Mouse (Mus musculus) thymus, adult 2 months (tissue): ENCODE measurements around the gene Lamtor2.

Experiments
- CTCF ChIP-seq: fragments of 200-500 bp; IDR thresholded peaks from 2 replicates; pipeline ENCODE4 v1.5.1; 2012; ENCODE audit warnings: mild to moderate bottlenecking, control low read depth, low read length, moderate library complexity, borderline replicate concordance; ENCODE audit not compliant: control insufficient read depth, poor library complexity, insufficient read depth; ENCODE audit errors: extremely low read depth
- POLR2A ChIP-seq: fragments of 200-500 bp; IDR thresholded peaks from 2 replicates; pipeline ENCODE4 v1.6.1; 2012; ENCODE audit warnings: mild to moderate bottlenecking, low read length, control low read depth, moderate library complexity; ENCODE audit not compliant: control insufficient read depth, poor library complexity, insufficient read depth; ENCODE audit errors: extremely low read depth

- no peak for TF ChIP-seq CTCF
- TF ChIP-seq POLR2A, result no peak
Measured at GRCm38 (mm10) chr3:88544955-88545591, 7.8 kb downstream of the Lamtor2 start.
